Mouse (Mus musculus) CH12.LX (cell line): ENCODE results near the gene Apoa2.

Experiments
- CTCF ChIP-seq, 2 experiments: IDR thresholded peaks in 1 of 2; conservative IDR thresholded peaks in 1 of 2; 2 replicates each; pipeline ENCODE4 v1.5.1; 2011 to 2012; ENCODE audit warnings: low read depth in 2 of 2, low read length in 2 of 2, improper control_type of control experiment in 1 of 2, inconsistent platforms in 1 of 2, mild to moderate bottlenecking in 1 of 2, moderate library complexity in 1 of 2
- EP300 ChIP-seq: IDR thresholded peaks from 2 replicates; pipeline ENCODE4 v1.6.1; 2011; ENCODE audit warnings: low read length, improper control_type of control experiment
- ETS1 ChIP-seq: conservative IDR thresholded peaks from 2 replicates; pipeline ENCODE4 v1.6.1; 2012; ENCODE audit warnings: low read depth, mild to moderate bottlenecking, inconsistent platforms, low read length, improper control_type of control experiment, moderate library complexity
- MAFK ChIP-seq: IDR thresholded peaks from 2 replicates; pipeline ENCODE4 v1.6.1; 2011; ENCODE audit warnings: low read length, improper control_type of control experiment; ENCODE audit not compliant: insufficient replicate concordance
- NELFE ChIP-seq: IDR thresholded peaks from 2 replicates; pipeline ENCODE4 v1.6.1; 2011; ENCODE audit warnings: low read depth, low read length, improper control_type of control experiment
- POLR2A ChIP-seq: IDR thresholded peaks from 2 replicates; pipeline ENCODE4 v1.6.1; 2011; ENCODE audit warnings: low read depth, mild to moderate bottlenecking, improper control_type of control experiment, low read length
- RCOR1 ChIP-seq: conservative IDR thresholded peaks from 2 replicates; pipeline ENCODE4 v1.6.1; 2012; ENCODE audit warnings: low read depth, mild to moderate bottlenecking, inconsistent platforms, low read length, improper control_type of control experiment
- TCF12 ChIP-seq: IDR thresholded peaks from 2 replicates; pipeline ENCODE4 v1.6.1; 2014; ENCODE audit warnings: low read depth, mild to moderate bottlenecking, inconsistent platforms, low read length, improper control_type of control experiment
- USF1 ChIP-seq: IDR thresholded peaks from 2 replicates; pipeline ENCODE4 v1.6.1; 2014; ENCODE audit warnings: low read depth, mild to moderate bottlenecking, inconsistent platforms, low read length, improper control_type of control experiment
- ZC3H11A ChIP-seq: IDR thresholded peaks from 2 replicates; pipeline ENCODE4 v1.6.1; 2012; ENCODE audit warnings: low read depth, mild to moderate bottlenecking, inconsistent platforms, low read length, improper control_type of control experiment
- ZKSCAN1 ChIP-seq: IDR thresholded peaks from 2 replicates; pipeline ENCODE4 v1.6.1; 2012; ENCODE audit warnings: low read depth, inconsistent platforms, low read length, improper control_type of control experiment, borderline replicate concordance

- TF ChIP-seq TCF12 (no peak), MAFK (no peak), ZC3H11A (no peak), ZKSCAN1 (no peak), USF1 (no peak), POLR2A (no peak), RCOR1 (no peak), ETS1 (no peak), CTCF (conservative IDR thresholded peaks at IDR 0.05 in 1 of 2, IDR thresholded peaks at IDR 0.05 in 1 of 2; ENCODE audit: low read depth in 2 of 2, low read length in 2 of 2) (no peak), EP300 (no peak), NELFE (no peak)
These were observed 28.9 kb upstream of the Apoa2 start, which contains the start of gene Pcp4l1 for GRCm38 (mm10) chr1:171195887-171196397.
